Mouse (Mus musculus) G1E-ER4 (cell line): Measurements from ENCODE around the gene Chn1. TPM values are rescaled to one million over a fixed set of nuclear protein-coding genes. Genes with fewer than 3 reads are reported as not detected.

Source experiments
- GATA1 ChIP-seq: IDR thresholded peaks from one replicate; pipeline ENCODE4 v1.8.0; 2012; ENCODE audit warnings: low read length, inconsistent platforms
- polyA plus RNA-seq: library from polyadenylated mRNA; stranded (reverse); fragments of >175 nt; gene quantifications from 2 replicates; pipeline ENCODE4 v1.2.3, GENCODE M21; 2012

The Chn1 gene
- polyA plus RNA-seq = 0.73 and 0.77 TPM in 2 replicates

DNA sequence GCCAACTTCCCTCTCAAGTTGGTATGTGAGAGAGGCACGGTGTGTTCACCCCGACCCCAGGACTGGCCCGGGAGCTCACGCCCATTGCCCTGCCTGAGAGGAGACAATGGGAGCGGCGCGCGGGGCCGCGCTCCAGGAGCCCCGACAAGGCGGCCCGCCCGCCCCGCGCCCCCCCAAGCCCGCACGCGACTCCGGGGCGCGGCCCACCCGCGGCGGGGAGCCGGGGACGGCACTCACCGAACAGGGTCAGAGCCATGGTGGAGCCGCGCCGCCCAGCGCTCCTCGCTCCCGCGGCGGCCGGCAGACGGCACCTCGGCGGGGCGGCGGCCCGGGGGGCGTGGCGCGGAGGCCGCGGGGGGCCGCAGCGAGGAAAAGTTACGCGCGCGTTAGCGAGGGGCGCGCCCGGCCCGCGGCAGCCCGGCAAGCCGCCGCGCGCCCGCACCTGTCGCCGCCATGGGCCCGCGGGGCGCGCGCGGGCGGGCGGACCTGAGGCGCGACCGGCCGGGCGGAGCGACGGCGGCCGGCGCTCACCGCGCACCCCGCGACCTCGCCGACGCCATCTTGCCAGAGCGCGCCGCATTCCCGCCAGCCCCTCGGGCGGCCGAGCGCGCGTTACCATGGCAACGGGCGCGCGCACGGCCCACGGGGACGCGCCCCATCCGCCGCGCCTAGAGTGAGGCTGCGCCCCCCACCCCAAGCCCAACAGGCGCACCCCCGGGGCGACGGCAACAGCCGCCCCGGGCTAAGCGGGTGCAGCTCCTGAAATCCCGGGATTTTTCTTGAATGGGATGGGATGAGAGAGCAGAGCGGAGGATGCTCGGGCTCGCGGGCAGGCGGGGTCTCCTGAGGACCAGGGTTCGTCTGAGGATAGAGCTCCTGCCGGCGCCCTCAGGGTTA, at the start of gene Chn1:
Chn1 (minus strand) TSS at position 561 of the 897 bp plus-strand sequence.
- no peak for TF ChIP-seq GATA1

DNA sequence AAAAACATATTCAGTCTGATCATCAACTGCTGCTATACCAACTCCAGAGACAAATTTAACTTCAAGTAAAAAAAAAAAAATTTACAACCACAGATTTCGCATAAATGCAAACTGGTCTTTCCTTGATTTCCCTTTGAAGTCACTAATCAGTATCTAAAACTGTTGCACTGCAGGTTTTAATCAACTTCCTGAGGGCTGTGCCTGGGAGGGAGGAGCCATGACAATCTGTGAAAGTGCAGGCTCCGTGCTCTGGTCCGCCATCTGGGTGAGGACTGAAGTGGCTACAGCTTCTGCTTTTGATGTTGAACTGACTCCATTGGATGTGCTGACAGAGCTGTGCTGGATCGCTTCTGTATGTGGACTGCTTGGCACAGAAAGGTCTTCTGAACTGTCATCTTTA, 43.6 kb upstream of the Chn1 start:
- TF ChIP-seq GATA1 = peak; percentile 85

GRCm38 (mm10) chr2:73807609-73808008, 32.5 kb upstream of the Chn1 start:
- TF ChIP-seq GATA1 = no peak

DNA sequence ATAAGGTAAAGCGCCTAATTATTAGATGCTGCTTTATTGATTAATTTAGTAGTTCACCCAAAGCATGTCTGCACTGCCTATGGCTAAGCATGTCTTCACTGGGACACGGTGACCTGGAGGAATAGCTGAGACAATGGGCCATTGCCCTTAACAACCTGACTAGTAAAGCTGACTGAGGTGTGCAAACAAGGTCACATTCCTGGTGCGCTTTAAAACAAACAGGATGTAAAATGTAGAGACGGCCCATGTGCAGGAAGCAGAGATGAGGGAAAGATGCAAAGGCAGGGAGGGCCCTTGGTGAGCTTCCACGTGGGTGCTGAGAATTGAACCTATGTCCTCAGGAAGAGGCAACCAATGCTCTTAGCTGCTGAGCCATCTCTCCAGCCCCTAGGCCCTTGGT, 23.6 kb upstream of the Chn1 start:
- TF ChIP-seq GATA1 = no peak

GRCm38 (mm10) chr2:73798136-73798535, 23.0 kb upstream of the Chn1 start:
- TF ChIP-seq GATA1 = no peak

DNA sequence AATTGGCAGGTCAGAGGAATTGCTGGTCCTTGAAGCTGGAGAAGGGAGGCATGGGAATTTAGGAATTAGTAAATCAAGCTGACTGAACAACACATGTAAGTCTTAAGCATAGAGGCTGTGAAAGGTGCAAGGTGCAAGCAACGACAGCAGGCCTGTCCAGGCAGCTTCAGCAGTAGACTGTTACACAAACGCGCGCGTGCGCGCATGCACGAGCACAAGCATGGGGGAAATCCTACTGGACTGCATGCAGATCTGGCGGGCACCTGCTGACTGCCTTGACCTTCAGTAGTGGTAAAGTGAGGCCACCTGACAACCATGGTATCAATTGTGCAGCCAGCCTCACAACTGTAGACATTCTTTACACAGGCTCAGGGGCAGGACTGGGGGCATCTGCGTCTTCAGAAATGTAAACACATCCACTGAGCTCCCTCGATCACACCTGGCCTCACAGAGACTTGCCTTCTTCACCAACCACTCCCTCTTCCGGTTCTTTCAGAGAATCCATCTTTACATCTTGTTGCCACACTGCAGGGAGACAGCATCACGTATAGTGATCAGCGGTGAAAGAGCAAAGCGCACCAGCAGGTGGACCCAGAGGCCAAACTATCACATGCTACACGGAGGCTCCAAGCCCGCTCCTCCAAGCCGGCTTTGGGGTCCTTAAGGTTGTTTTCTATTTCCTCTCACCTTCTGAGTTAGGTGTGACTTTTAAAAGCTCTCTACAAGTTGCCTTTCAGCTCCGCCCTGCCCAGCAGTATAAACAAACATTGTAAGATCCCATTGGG, 16.9 kb upstream of the Chn1 start:
- no peak for TF ChIP-seq GATA1

GRCm38 (mm10) chr2:73790332-73790731, 15.2 kb upstream of the Chn1 start:
- no peak for TF ChIP-seq GATA1

DNA sequence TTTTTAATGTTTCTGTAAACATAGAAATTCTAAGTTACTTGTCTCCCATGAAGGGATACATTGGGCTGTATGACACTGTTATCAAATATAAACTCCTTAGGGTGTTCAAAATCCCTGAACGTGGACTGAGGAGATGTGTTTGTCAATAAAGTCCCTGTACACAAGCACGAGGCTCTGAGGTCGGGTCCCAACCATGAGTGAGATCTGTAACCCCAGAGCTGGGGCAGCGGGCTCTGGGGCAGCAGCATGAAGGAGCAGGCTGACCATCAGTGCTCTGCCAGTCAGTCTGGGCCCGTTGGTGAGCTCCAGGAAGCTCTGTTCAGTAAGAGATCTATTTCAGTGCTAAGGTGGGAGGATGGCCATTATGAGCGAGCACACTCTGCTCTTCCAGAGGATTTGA, 13.2 kb upstream of the Chn1 start:
- no peak for TF ChIP-seq GATA1

- no peak for TF ChIP-seq GATA1
These were observed 7.3 kb upstream of the Chn1 start for GRCm38 (mm10) chr2:73782371-73782905.

DNA sequence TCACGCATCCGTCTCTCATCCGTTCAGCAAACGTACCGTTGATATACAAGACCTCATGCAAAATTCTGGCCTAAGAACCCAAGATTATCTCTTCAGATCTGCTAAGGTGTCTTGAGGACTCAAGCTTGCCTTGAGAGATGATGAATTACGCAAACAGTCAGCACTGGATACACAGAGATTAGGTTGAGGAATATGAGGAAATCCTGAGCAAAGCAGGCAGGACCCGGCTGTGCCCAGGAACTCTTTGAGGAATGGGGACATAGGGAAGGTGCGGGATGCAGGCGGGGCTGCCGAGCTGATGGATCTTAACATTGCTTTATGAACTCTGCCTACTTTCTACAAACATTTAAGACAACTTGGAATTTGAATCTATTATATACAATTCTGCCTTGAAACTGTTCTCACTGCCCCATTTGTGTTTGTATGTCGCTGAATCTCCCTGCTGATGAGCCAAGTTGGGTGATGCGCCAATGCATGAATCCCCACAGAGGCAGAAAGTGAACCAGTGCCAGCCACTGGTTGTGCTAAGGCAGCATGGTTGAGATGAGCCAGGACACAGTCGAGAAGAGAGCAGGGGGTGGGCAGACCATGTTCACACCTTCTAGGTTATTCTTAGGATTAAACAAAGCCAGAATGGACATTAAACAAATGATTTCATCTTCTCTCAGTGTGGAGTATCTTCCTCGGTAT, 5.3 kb upstream of the Chn1 start:
- TF ChIP-seq GATA1 = no peak

GRCm38 (mm10) chr2:73779796-73780195, 4.7 kb upstream of the Chn1 start:
- no peak for TF ChIP-seq GATA1

GRCm38 (mm10) chr2:73779016-73779595, 4.0 kb upstream of the Chn1 start:
- no peak for TF ChIP-seq GATA1

DNA sequence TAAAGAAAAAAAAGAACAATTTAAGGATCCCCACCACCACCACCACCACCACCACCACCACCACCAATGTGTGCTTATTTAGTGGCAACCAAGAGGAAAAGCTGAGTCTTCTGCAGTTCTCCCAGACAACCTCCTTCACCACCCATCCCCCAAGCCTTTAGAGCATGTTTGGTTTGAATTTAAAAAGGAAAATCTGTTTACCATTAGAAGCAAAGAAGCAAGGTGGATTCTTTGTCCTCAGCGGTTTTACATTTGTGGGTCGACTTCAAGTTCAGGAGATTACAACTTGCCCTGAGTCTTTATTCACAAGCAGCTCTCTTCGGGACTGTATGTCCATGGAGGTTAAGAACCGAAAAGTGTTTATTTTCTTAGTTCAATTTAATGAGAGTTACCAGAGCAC, 1.8 kb upstream of the Chn1 start:
- no peak for TF ChIP-seq GATA1

- TF ChIP-seq GATA1 = no peak
These were observed 651 bp upstream of the Chn1 start for GRCm38 (mm10) chr2:73775683-73776310.

- no peak for TF ChIP-seq GATA1
These were observed 2.2 kb downstream of the Chn1 start for GRCm38 (mm10) chr2:73772945-73773344.
